Mouse (Mus musculus): Measurements from ENCODE around the gene Rims1. TPM values are rescaled to one million over a fixed set of nuclear protein-coding genes. Genes with fewer than 3 reads are reported as not detected.

The Rims1 gene
- total RNA-seq, 2 experiments from 2014 or later = not detected

DNA sequence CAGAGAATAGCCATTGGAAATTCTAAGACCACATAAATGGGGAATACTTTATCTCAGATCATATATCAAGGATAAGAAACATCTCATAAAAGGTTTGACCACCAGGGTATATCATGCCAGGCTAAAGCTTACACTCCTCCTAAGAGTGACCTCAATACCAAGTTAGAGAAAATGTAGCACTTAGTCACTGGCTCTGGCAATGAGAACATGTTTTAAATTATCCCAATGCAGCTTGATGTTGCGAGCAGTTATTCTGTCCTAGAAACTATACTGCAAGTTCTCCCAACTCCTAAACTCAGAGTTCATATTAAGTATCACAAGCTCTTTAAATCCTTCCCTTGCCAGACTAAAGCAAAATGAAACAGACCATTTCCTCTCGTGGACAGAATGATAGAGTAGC, 85.1 kb downstream of the Rims1 start:
- no peak for ATAC-seq (replicated peaks; ENCODE audit: low FRiP score, poor library complexity, severe bottlenecking)

DNA sequence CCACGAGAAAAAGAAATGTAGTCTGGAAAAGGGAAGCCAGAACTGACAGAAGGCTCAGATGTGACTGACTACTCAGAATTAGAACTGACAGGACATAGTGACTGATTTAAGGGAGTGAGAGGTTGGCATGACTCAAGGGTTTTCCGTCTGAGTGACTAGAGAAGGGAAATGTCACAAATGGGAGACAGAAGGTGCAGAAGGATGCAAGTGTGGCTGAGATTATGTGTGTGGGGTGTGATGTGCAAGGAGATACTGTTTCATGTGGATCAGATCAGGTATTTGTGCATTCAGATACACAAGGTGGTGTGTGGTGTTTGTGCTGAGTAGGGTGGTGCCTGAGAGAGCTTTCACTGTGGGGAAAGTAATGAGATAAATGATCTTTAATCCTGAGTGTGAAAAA, 96.3 kb downstream of the Rims1 start:
- no peak for ATAC-seq (replicated peaks; ENCODE audit: low FRiP score, poor library complexity, severe bottlenecking)

DNA sequence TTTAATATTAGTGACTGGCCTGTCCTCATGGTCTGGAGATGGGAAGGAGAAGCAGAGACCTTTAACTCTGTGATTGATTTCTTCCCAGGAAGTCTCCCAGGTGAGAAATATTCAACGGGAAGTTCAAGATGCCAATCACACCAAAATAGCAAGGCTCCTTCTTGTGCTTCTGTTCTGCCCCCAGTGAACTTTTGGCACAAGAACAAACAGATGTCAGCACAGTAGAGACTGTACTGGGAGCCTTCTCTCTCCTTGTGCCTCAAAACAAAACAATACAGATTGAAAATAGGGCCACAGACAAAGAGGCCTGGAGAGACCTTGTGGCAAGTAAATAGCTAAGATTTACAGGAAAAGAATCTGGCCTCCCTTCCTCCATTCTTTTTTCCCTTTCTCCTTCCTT, 110.7 kb downstream of the Rims1 start:
- no peak for ATAC-seq (replicated peaks; ENCODE audit: low FRiP score, poor library complexity, severe bottlenecking)

DNA sequence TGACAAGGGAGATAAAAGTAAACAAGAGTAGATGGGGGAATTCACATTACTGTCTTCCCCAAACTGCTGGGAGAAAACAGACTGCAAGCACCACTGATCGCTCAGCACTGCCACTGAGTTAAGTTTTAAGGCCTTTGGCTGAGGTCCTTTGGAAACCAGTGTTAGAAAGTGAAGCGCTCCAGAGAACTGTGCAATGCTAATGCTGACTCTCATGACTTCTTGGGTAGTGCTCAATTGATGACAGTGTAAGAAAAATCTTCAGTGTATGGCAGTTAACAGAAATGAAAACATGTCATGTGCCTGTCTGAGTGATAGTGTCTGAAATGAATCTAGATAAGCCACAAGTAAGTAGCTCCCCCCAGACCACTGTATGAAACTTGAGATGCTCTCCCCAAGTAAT, 111.3 kb downstream of the Rims1 start:
- no peak for ATAC-seq (replicated peaks; ENCODE audit: low FRiP score, poor library complexity, severe bottlenecking)

DNA sequence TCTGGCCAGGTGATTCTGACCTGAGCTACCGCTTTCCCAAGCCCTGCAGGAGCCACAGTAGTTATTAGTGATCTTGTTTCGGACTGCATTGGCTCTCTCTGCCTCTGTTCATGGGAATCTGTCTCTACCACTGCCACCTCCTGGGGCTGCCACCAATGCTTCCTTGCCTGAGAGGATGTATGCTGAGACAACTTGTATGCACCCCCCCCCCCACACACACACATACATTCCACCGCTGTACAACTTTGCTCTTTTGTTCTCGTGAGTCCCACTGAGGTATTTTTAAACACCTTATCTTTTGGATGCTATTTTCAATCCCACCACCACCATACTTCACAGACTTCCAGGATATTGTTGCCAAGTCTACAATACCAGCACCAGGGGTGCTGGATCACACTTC, 122.3 kb downstream of the Rims1 start:
- ATAC-seq (replicated peaks; ENCODE audit: low FRiP score, poor library complexity, severe bottlenecking) = no peak

DNA sequence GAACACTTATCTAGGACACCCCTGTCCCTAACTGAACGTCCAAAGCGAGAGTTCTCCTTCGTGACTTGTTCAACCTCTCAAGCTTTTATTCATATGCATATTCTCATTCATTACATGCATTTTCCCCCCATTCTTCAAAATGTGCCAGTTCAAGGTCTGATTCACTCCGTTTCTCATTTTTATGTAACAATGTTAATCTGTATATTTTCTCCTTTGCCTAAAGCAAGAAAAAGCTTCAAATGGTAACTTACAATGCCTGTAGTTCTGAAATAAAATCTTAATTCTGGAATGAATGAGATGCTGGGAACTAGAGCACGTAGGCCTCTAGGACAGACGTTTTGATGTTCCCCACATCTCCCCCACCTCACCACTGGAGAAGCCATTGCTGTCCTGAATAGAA, 141.6 kb downstream of the Rims1 start:
- ATAC-seq (replicated peaks; ENCODE audit: low FRiP score, poor library complexity, severe bottlenecking) = no peak

DNA sequence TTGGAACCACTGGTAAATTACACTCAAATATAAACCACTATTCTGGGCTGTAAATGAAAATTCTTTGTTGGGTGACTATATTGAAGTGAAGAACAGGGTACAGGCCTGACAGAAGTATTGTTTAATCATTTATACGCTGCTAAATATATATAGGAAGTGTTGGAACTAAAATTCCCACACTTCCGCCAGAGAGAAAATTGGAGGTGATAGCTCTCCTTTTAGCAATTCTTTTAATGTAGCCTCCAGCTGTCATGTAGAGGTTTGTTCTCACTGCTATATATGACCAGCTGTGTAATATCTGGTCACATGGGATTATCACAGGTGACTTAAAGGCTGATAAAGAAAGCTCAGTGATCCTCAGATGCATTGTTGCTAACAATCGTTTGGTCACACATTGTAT, 144.0 kb downstream of the Rims1 start:
- ATAC-seq (replicated peaks; ENCODE audit: low FRiP score, poor library complexity, severe bottlenecking) = no peak

DNA sequence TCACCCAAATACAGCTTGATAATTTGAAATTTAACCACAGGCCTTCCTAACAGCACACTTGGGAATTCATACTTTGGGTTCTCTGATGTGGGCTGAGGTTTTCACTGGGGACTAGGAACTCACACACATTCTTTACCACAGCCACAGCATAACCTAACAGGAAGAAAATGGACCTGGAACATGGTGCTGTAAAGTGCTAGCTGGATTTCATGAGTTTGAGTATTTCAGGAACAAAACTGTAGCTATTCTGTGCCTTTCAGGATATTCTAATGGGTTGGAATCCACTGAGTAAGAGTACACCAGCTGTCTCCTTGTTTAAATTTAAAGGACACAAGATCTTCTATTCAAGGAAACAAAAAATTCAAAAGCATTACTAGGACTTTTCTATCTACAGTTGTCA, 149.8 kb downstream of the Rims1 start:
- ATAC-seq (replicated peaks; ENCODE audit: low FRiP score, poor library complexity, severe bottlenecking) = no peak

DNA sequence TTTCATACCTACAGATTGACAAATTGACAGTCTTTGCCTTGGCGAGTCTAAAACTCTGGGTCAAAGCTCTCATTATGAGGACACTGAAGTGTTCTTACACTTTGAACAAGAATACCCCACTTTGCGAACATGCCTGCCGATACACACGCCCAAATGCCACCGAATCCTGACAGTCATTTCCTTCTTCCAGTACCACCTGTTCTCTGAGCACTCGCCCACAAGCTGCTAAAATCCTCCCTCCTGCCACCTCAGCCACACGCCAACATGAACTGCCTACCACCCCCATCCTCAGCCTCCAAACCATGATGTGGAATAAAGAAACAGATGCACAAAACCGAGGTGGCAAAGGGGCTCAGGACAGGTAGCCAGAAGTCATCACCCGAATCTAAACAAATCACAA, 150.9 kb downstream of the Rims1 start:
- ATAC-seq (replicated peaks; ENCODE audit: low FRiP score, poor library complexity, severe bottlenecking) = no peak

DNA sequence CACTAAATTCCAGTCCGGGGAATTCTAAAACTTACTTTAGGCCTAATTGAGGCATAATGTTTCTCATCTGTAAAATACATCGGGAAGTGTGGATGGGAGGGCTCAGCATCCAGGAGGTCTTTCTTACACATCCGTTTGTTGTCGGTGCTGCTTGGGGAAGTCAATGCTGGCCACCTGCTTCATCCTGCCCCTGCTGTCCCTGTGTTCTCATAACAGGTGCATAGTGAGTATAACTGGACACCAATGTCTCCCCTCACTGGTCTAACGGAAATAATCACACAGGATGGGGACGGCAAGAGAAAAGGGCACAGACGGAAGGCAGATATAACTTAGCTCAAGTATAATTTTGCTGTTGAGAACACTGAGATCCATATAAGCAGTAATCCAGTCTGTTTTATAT, 155.2 kb downstream of the Rims1 start:
- ATAC-seq (replicated peaks; ENCODE audit: low FRiP score, poor library complexity, severe bottlenecking) = no peak

DNA sequence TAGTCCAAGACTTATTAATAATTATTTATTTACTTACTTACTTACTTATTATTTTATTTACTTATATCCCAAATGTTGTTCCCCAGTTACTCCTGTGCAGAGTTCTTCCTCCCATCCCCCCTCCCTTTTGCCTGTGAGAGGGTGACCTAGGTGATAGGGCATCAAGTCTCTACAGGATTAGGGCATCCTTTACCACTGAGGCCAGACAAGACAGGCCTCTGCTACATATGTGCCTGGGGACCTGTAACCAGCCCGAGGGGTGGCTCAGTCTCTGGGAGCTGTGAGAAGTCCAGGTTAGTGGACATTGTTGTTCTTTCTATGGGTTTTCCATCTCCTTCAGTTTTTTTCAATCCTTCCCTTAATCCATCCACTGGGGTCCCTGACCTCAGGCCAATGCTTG, 156.4 kb downstream of the Rims1 start:
- no peak for ATAC-seq (replicated peaks; ENCODE audit: low FRiP score, poor library complexity, severe bottlenecking)

DNA sequence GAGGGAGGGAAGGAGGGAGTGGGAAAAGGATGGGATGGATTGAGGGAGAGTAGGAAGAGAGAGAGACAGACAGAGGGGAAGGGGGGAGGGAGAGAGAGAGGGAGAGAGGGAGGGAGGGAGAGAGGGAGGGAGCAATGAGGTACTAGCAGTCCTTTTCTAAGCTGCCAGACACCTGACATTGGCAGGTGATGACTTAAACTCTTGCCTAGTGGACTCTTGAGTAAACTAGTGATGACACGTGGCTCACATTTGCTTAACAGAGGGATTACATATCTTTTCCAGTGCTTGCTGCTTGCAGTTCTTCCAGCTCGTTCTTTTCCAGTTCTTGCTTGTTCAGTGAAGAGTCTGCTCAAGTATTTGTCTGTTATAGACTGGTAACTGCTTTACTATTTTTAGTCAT, 160.5 kb downstream of the Rims1 start:
- ATAC-seq (replicated peaks; ENCODE audit: low FRiP score, poor library complexity, severe bottlenecking) = no peak

DNA sequence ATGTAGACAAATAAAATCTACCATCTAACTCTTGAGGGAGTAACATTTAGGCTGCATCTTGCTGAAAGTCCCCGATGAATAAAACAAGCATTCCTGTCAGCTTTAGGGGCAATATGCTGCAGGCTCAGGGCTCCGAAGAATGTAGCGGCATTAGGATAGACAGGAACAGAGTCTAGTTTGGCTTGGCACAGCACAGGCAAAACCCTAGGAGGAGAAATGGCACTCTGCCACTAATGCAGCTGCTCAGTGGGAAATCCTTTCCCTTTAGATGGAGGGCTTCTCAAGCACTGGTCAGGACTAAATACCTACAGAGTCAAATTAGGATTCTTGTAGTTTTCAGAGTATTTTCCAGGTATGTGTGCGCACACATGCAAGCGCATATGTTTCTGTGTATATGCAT, 165.2 kb downstream of the Rims1 start:
- ATAC-seq (replicated peaks; ENCODE audit: low FRiP score, poor library complexity, severe bottlenecking) = no peak

DNA sequence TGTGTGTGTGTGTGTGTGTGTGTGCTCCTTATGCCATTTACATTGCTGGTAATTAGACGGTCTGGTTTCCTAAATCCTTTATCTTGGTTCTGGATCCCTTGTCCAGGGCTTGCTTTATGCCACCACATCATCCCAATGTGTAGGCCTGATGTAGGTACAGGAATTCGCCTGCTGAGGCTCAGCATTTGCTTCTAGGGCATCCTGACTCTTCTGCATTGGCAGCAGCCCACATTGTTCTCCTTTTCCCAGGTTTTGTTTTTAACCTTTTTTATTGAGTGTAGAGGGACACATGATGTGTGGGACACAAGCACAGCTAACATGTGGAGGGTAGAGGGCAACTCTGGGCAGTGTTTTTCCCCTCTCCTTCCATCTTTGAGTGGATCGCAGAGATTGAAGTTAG, 166.1 kb downstream of the Rims1 start:
- ATAC-seq (replicated peaks; ENCODE audit: low FRiP score, poor library complexity, severe bottlenecking) = no peak

DNA sequence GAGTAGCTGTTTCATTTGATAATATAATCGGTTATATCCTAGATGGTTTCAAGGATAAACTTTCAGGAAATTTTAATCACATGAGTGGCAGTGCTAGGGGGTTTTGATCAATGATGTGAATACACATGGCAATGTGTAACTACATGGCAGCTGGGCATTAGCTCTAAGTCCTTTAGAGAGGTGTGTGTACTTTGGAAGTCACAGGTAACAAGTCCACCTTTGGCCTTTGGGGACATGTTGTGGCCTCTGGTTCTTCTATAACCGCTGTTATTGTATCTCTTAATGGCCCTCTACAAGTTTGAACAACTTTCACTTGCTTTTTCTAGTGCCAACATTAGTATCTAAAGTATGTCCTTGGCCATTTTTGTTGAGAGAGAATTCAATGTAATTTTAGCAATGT, 171.9 kb downstream of the Rims1 start:
- ATAC-seq (replicated peaks; ENCODE audit: low FRiP score, poor library complexity, severe bottlenecking) = no peak

DNA sequence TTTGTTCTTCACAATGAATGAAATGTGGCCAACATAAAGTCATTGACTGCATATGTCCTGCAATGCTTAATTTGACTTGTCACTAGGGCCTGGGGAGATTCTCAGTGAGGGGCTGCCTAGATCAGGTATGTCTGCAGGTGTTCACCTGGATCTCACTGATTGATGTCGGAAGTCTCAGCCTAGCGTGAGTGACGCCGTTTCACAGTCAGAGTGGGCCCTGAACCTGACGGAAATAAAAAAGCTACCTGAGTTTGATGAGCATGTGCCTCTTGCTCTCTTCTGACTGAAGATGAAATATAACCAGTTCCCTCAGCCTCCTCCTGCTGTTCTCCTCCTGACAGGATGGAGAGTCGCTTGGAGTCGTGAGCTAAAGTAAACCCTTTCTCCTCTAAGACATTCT, 173.2 kb downstream of the Rims1 start:
- ATAC-seq (replicated peaks; ENCODE audit: low FRiP score, poor library complexity, severe bottlenecking) = no peak

DNA sequence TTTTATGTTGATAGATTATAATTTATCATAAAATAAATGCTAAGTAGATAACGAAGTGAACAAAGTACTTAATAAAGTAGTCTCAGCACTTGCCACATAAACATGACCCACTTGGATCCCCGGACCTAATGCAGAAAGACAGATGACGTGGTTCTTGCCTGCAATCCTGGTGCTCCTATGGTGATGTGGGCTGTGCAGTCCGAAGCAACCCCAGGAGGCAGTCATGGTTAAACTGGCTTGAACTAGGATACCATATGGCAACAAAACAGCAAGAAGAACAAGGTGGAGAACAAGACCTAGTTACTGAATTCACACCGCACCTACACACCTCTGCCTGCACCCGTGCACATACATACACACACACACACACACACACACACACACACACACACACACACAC, 173.8 kb downstream of the Rims1 start:
- ATAC-seq (replicated peaks; ENCODE audit: low FRiP score, poor library complexity, severe bottlenecking) = no peak

DNA sequence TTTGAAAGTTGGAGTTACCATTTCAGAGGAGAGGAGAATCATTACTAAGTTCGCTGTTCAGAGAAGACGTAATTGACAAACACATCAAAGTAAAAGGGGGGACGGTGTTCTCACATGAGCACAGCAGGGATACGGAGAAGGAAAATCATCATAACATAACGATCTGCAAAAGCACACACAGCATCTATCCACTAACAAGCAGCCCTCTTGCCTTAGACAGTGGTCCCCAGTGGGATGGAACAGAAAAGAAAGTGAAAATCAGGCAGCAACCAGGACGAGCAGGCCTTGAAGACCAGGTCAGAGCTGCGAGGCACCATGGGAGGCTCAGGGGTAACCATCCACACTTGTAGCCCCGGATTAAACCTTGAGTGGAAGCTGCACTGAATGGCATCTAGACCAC, 176.8 kb downstream of the Rims1 start:
- no peak for ATAC-seq (replicated peaks; ENCODE audit: low FRiP score, poor library complexity, severe bottlenecking)

DNA sequence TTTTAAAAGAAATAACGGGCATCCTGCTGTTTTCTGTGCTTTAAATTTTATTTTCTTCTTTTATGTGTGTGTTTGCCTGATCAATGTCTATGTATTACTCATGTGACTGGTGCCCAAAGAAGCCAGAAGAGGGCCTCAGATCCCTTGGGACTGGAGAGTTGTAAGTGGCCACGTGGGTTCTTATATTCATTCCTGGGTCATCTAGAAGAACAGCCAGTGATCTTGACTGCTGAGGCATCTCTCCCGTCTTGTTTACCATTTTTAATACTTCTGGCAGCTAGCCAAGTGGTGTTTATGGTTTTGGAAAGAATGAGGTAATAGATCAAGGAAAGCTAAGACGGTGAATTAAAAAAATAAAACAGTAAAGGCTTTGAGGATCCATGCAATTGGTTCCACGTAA, 178.8 kb downstream of the Rims1 start:
- ATAC-seq (replicated peaks; ENCODE audit: low FRiP score, poor library complexity, severe bottlenecking) = no peak

DNA sequence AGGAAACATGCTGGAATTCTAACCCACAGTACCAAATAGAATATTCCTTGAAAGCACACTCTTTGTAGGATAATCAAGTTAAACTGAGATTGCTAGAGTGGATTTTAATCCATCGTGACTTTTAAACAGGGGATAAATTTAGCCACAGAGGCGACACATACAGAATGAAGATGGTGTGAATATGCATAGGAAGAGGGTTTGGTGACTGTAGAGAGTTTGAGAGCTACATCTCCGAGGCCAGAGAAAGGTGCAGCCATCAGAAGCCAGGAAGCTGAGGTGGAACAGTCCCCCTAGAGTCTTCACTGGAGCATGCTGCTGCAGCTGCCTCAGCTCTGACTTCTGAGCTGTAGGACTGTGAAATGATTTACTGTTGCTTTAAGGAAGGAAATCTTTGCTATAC, 179.5 kb downstream of the Rims1 start:
- no peak for ATAC-seq (replicated peaks; ENCODE audit: low FRiP score, poor library complexity, severe bottlenecking)

DNA sequence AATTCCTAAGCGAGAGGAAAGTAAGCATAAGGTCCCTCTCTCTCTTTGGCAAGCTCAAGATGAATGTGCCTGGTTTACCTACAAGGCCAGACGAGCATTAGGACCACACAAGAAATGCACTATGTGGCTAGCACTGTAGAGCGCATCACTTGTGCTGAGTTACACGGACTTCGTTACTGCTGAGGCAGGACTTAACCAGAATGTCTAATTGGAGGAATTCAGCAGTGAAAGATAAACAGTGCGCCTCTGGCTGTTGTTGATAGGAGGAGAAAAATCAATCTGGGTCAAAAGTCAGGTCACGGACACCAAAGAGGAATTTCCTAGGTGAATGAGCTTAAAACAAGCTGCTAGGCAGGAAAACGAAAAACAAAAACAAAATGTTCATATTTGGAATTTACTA, 185.0 kb downstream of the Rims1 start:
- no peak for ATAC-seq (replicated peaks; ENCODE audit: low FRiP score, poor library complexity, severe bottlenecking)

DNA sequence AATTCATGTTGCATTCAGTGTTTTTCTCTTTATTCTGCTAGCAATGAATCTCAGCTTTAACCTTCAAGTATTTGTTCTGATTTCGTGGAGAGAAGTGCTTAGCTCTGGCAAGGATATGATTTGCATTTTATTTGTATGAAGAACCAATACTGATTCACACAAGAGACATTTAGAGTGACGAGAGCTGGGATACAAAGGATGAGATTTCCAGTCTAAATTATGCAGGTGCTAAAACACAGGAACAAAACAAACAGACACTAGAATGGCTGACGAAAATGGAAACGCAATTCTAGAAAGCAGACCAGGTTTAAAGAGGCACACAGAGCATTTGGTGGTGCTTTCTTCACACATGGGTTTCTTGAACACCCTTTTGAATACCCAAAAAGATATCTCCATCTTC, 190.2 kb downstream of the Rims1 start:
- no peak for ATAC-seq (replicated peaks; ENCODE audit: low FRiP score, poor library complexity, severe bottlenecking)

DNA sequence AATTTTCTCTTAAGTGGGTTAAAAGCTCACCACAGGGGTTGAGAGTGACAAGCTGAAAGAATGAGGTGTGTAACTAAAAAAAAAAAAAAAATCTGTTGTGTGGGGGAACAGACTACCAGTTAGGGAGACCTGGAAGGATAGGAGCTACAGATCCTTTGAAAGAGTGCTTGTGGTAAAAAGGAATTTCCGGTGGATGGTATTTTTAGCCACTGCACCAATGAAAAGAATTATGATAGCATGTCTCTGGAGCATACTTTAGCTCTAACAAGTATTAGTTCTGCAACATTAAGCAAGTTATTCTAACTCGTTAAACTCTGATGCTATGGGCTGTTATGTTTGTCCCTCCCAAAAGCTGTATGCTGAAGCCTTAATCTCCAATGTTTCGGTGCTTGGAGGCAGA, 192.2 kb downstream of the Rims1 start:
- no peak for ATAC-seq (replicated peaks; ENCODE audit: low FRiP score, poor library complexity, severe bottlenecking)

Measured in erythroid progenitor cell, adult 5-6 weeks (primary cell).